24 mouse cellular contexts compared by ENCODE assay signal in genomic region chr1:58137891-58138290, GRCm38 (mm10). TPM values are rescaled to one million over a fixed set of nuclear protein-coding genes. Genes with fewer than 3 reads are reported as not detected.
"Had no signal": no experiment of that assay in that cellular context is flagged by ENCODE, and none has a peak within 500 bp of the region (broad histone marks: within the 10 kb centered on the region; RNA-seq: fewer than 3 reads in every experiment).

No protein-coding gene starts in this region.

- H3K27ac ChIP-seq: kidney, postnatal 0 days; layer of hippocampus, adult 2 months; limb, embryonic 10.5 days; limb, embryonic 13.5 days; liver, embryonic 15.5 days; macrophage; midbrain, embryonic 10.5 days; midbrain, embryonic 13.5 days; neural tube, embryonic 13.5 days had no signal

- H3K9ac ChIP-seq: limb, embryonic 13.5 days; liver, embryonic 15.5 days; midbrain, embryonic 13.5 days; neural tube, embryonic 13.5 days had no signal

- DNase-seq: kidney, adult 2 months; kidney, postnatal 25 days; layer of hippocampus, adult 9-11 months; lung, adult 2 months; retina, postnatal 1 day; thymus, adult 2 months; thymus, postnatal 14 days; thymus, postnatal 4 days had no signal

- H3K9me3 ChIP-seq: limb, embryonic 10.5 days; liver, embryonic 15.5 days; midbrain, embryonic 13.5 days; neural tube, embryonic 13.5 days had no signal

- H3K36me3 ChIP-seq: limb, embryonic 10.5 days; limb, embryonic 13.5 days; liver, embryonic 15.5 days; midbrain, embryonic 10.5 days; midbrain, embryonic 13.5 days; neural tube, embryonic 13.5 days had no signal

- H3K4me3 ChIP-seq: layer of hippocampus, adult 2 months; limb, embryonic 10.5 days; limb, embryonic 13.5 days; liver, embryonic 15.5 days; megakaryocyte, embryonic 14.5 days; midbrain, embryonic 10.5 days; midbrain, embryonic 13.5 days; myocyte; neural tube, embryonic 13.5 days had no signal

- H3K4me2 ChIP-seq: limb, embryonic 13.5 days; liver, embryonic 11.5 days; liver, embryonic 15.5 days; midbrain, embryonic 13.5 days; neural tube, embryonic 13.5 days had no signal

- H3K4me1 ChIP-seq: limb, embryonic 10.5 days; limb, embryonic 13.5 days; megakaryocyte, embryonic 14.5 days; midbrain, embryonic 10.5 days; midbrain, embryonic 13.5 days; neural tube, embryonic 13.5 days had no signal

- H3K27me3 ChIP-seq: limb, embryonic 13.5 days; liver, embryonic 15.5 days; megakaryocyte, embryonic 14.5 days; midbrain, embryonic 13.5 days; neural tube, embryonic 13.5 days had no signal

- ATAC-seq: intestine, postnatal 0 days; midbrain, embryonic 13.5 days; midbrain, embryonic 16.5 days had no signal

RNA-seq across cellular contexts. Expression of gene Aox3, which starts 25.0 kb away (rescaled TPM):
- total RNA-seq: neutrophil, adult 5-6 weeks had no signal
- polyA plus RNA-seq: large intestine, adult 2 months; liver, embryonic 11.5 days; macrophage; myocyte had no signal
